Mouse (Mus musculus) stomach, postnatal 0 days (tissue): Measurements from ENCODE around the gene Myh3. TPM values are rescaled to one million over a fixed set of nuclear protein-coding genes. Genes with fewer than 3 reads are reported as not detected.

Experiments
- ATAC-seq: fragments of 200-750 bp; cut with Nextera tagmentation; 2 replicates; pipeline ENCODE4 v1.8.0; 2017; ENCODE audit not compliant: low FRiP score, low TSS enrichment
- DNase-seq: peaks from one replicate; pipeline ENCODE4 v3.0.0-alpha.2; 2016; ENCODE audit warnings: low spot score
- H3K27ac ChIP-seq: fragments of 300-500 bp; sonication (generic); replicated peaks from 2 replicates; pipeline ENCODE4 v1.5.1; 2014; ENCODE audit warnings: mild to moderate bottlenecking, control low read depth
- H3K27me3 ChIP-seq: fragments of 300-500 bp; sonication (generic); 2 replicates; pipeline ENCODE4 v1.6.1; 2014; ENCODE audit warnings: low read length; ENCODE audit not compliant: control insufficient read depth, insufficient read depth
- H3K36me3 ChIP-seq: fragments of 300-500 bp; sonication (generic); 2 replicates; pipeline ENCODE4 v1.6.1; 2014; ENCODE audit warnings: low read length, mixed read lengths; ENCODE audit not compliant: control insufficient read depth, insufficient read depth
- H3K4me1 ChIP-seq: fragments of 300-500 bp; sonication (generic); replicated peaks from 2 replicates; pipeline ENCODE4 v1.6.1; 2014; ENCODE audit warnings: antibody characterized with exemption; ENCODE audit not compliant: control insufficient read depth, insufficient read depth
- H3K4me2 ChIP-seq: fragments of 300-500 bp; sonication (generic); replicated peaks from 2 replicates; pipeline ENCODE4 v1.6.1; 2014; ENCODE audit warnings: low read depth, mild to moderate bottlenecking, control low read depth, moderate library complexity
- H3K4me3 ChIP-seq: fragments of 300-500 bp; sonication (generic); 2 replicates; pipeline ENCODE4 v1.5.1; 2014; ENCODE audit warnings: low read depth, low read length, control low read depth
- H3K9ac ChIP-seq: fragments of 300-500 bp; sonication (generic); 2 replicates; pipeline ENCODE4 v1.6.1; 2014; ENCODE audit warnings: mild to moderate bottlenecking, low read length, control low read depth, mixed read lengths
- H3K9me3 ChIP-seq: fragments of 300-500 bp; sonication (generic); 2 replicates; pipeline ENCODE4 v1.6.1; 2016; ENCODE audit warnings: low read length; ENCODE audit not compliant: control insufficient read depth
- CTCF ChIP-seq: IDR thresholded peaks from 2 replicates; pipeline ENCODE4 v1.5.1; 2016; ENCODE audit warnings: antibody characterized with exemption, low read depth, mild to moderate bottlenecking, moderate library complexity
- EP300 ChIP-seq: optimal IDR thresholded peaks from 2 replicates; pipeline ENCODE3; 2016; ENCODE audit warnings: antibody characterized with exemption
- WGBS: fragments of 180-500 bp; shearing (Covaris S2); extraction: QIAGEN DNeasy Blood & Tissue Kit; methylation state at CpG from one replicate; pipeline ENCODE4 v1.1.7; 2014; 5-methylcytosine and 5-hydroxymethylcytosine counted together
- polyA plus RNA-seq: library from polyadenylated mRNA; unstranded; fragments of >200 nt; fragmentation: Nextera tagmentation; extraction: Ambion mirVana; gene quantifications from 2 replicates; pipeline ENCODE4 v1.2.1, GENCODE M21; 2015

Myh3 gene
- polyA plus RNA-seq, 1 experiment from 2014 or later: 0.91 TPM

- DNase-seq: no peak
- peaks cover 4% of the 10 kb centered on the region for H3K36me3 ChIP-seq
These were observed 38.3 kb upstream of the Myh3 start for GRCm38 (mm10) chr11:67039799-67040198.

GRCm38 (mm10) chr11:67040483-67040882 is 37.6 kb upstream of the Myh3 start:
- no peak for DNase-seq
- 94% methylated on average over 6 of the region's 6 CpGs for WGBS
- no peak for TF ChIP-seq EP300
- no peak for TF ChIP-seq CTCF

More at GRCm38 (mm10) chr11:67039799-67040198, 38.3 kb upstream of the Myh3 start:
- Histone ChIP-seq H3K27ac (no peak overlapping the region), H3K4me3 (no peak overlapping the region), H3K27me3 (no peaks in the 10 kb centered on the region), H3K4me2 (no peak overlapping the region), H3K4me1 (no peaks in the 10 kb centered on the region), H3K9me3 (no peaks in the 10 kb centered on the region), H3K9ac (no peak overlapping the region)
- peak; percentile 35 for TF ChIP-seq CTCF
- no peak for TF ChIP-seq EP300
- 96% methylated on average over 3 of the region's 3 CpGs for WGBS
- ATAC-seq: no peak

GRCm38 (mm10) chr11:67043007-67043406 is 35.1 kb upstream of the Myh3 start:
- H3K9ac ChIP-seq: no peak overlapping the region
- no peak for TF ChIP-seq EP300
- no peak for TF ChIP-seq CTCF

More at GRCm38 (mm10) chr11:67040483-67040882, 37.6 kb upstream of the Myh3 start:
- Histone ChIP-seq H3K9ac (no peak overlapping the region), H3K4me1 (no peaks in the 10 kb centered on the region; the same call in 1 of the 2 replicates), H3K27me3 (no peaks in the 10 kb centered on the region), H3K4me3 (no peak overlapping the region), H3K36me3 (peaks cover 4% of the 10 kb centered on the region), H3K9me3 (no peaks in the 10 kb centered on the region), H3K4me2 (no peak overlapping the region), H3K27ac (no peak overlapping the region)
- ATAC-seq: no peak

GRCm38 (mm10) chr11:67044959-67045358 is 33.1 kb upstream of the Myh3 start:
- ATAC-seq: peak; percentile 97
- WGBS: 57% methylated on average over 6 of the region's 6 CpGs
- Histone ChIP-seq H3K36me3 (peaks cover 4% of the 10 kb centered on the region), H3K4me2 (no peak overlapping the region), H3K4me1 (no peaks in the 10 kb centered on the region; the same call in 1 of the 2 replicates), H3K27ac (peak overlapping the region; percentile 50), H3K27me3 (no peaks in the 10 kb centered on the region), H3K4me3 (no peak overlapping the region), H3K9me3 (no peaks in the 10 kb centered on the region), H3K9ac (no peak overlapping the region)
- TF ChIP-seq CTCF (no peak), EP300 (no peak)
- peak; percentile 82 for DNase-seq

More at GRCm38 (mm10) chr11:67043007-67043406, 35.1 kb upstream of the Myh3 start:
- no peak overlapping the region for H3K4me3 ChIP-seq
- peak; percentile 60; the same call in 1 of the 2 replicates for ATAC-seq
- H3K9me3 ChIP-seq: no peaks in the 10 kb centered on the region
- DNase-seq: peak; percentile 64
- 59% methylated on average over 8 of the region's 8 CpGs for WGBS
- H3K4me2 ChIP-seq: no peak overlapping the region
- H3K27ac ChIP-seq: no peak overlapping the region
- peaks cover 4% of the 10 kb centered on the region for H3K36me3 ChIP-seq
- H3K27me3 ChIP-seq: no peaks in the 10 kb centered on the region
- H3K4me1 ChIP-seq: no peaks in the 10 kb centered on the region; the same call in 1 of the 2 replicates

- TF ChIP-seq EP300 (no peak), CTCF (no peak)
- 72% methylated on average over 5 of the region's 5 CpGs for WGBS
- Histone ChIP-seq H3K4me2 (no peak overlapping the region), H3K4me3 (no peak overlapping the region), H3K36me3 (no peaks in the 10 kb centered on the region), H3K4me1 (no peaks in the 10 kb centered on the region; the same call in 1 of the 2 replicates), H3K9ac (no peak overlapping the region), H3K27me3 (no peaks in the 10 kb centered on the region), H3K27ac (no peak overlapping the region), H3K9me3 (no peaks in the 10 kb centered on the region)
- no peak for ATAC-seq
- no peak for DNase-seq
These were observed 30.9 kb upstream of the Myh3 start for GRCm38 (mm10) chr11:67047199-67047598.

GRCm38 (mm10) chr11:67048496-67048895 is 29.6 kb upstream of the Myh3 start:
- 85% methylated on average over 8 of the region's 8 CpGs for WGBS
- TF ChIP-seq EP300: no peak
- DNase-seq: no peak
- ATAC-seq: no peak
- Histone ChIP-seq H3K36me3 (no peaks in the 10 kb centered on the region), H3K27me3 (no peaks in the 10 kb centered on the region), H3K4me2 (no peak overlapping the region), H3K4me1 (no peaks in the 10 kb centered on the region; the same call in 1 of the 2 replicates), H3K9me3 (no peaks in the 10 kb centered on the region), H3K4me3 (no peak overlapping the region), H3K9ac (no peak overlapping the region), H3K27ac (no peak overlapping the region)
